Mouse (Mus musculus) NIH3T3 (cell line): ENCODE measurements around the gene Gabpb2.
A peak's percentile ranks its signal among the peaks of the same experiment; 100 is the strongest.
"Not testable (repeated sequence)": the region's sequence is repeated elsewhere in the genome, so short reads cannot be mapped to it uniquely, and the experiment has no call there.

ENCODE experiments used
- DNase-seq: peaks from one replicate; pipeline ENCODE4 v3.0.0-alpha.2; 2012; ENCODE audit warnings: low read depth

Gene Gabpb2

DNA sequence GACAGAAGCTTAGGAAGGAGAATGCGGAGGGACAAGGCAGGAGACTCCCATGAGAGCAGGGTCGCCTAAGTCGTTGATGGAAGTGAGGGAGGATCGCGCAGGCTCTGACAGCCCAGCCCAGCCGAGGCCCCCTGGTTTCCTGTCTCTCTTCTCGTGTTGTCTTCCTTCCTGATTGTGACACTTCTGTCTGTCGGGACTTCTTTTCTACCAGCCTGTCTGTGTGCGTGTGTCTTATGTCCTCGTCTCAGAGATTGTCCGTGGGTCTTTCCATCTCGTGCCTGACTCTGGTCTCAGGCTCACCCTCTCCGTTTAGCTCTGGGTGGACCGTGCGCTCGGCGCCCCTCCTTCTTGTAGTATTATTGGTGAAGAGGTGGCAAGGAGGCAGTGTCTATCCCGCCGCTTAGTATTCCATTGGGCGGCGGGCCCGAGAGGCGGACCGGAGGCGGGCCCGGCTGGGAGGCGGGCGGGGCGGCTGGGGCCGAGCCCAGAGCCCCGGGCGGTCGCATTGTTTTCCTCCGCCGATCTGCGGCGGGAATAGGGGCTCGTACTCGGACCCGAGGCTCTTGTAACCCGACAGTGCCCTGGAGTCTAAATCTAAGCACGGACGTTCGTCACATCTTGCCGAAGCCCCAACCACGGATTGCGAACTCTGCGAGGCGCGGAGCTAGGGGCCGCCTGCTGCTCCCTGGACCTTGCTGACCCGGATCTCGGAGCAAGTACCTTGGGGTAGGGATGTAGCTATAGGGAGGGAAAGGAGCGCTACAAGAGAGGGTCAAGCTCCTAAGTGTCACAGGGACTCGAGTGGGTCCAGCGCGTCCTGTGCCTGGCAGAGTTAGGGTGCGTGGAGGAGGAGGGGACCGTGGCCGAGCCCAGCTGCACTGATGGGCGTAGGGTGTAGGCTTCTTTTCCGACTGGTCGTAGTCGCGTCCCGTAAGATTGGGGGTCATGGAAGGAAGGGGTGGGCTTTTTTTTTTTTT lies 57.4 kb downstream of the Gabpb2 start, which contains the start of gene Sema6c:
Sema6c (plus strand) TSS at position 471 of the 977 bp plus-strand sequence.
- DNase-seq = peak; percentile 94

DNA sequence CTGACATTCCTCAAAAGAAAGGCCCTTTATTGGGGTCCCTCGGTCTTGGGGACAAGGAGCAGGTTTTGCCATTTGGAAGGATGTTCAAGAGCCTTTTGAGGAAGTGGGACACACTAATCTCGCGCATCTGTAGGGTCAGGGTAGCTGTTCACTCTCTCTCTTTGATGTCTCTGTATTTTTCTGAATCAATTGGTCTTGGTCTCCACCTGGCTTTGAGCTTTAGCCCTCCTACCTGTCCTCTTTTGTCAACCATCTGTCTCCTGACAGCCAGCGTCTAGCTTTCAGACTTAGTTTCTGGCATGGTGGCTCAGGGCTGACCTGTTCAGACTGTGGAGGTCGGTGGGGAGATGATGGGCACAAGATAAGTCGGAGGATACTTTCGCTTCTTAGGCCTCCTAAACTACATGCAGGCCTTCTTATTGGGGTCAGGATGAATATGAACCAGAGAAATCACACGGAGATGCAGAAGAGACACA lies 58.2 kb downstream of the Gabpb2 start:
- no peak for DNase-seq

DNA sequence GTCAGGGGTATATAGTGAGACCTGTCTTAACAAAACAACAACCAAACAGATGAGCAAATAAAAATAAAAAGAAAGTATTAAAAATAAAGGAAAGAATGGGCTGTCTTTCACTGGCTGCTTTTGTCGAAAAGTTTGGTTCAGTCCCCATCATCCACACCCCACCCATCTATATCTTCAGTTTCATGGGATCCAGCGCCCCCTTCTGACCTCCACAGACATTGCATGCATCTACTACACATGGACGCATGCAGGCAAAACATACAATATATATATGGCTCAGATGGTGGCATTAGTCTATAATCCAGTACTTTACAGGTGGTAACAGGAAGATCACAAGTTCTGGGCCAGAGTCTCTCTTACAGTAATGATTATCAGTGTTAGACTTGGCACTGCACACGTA lies 63.8 kb downstream of the Gabpb2 start:
- DNase-seq = peak; percentile 66

DNA sequence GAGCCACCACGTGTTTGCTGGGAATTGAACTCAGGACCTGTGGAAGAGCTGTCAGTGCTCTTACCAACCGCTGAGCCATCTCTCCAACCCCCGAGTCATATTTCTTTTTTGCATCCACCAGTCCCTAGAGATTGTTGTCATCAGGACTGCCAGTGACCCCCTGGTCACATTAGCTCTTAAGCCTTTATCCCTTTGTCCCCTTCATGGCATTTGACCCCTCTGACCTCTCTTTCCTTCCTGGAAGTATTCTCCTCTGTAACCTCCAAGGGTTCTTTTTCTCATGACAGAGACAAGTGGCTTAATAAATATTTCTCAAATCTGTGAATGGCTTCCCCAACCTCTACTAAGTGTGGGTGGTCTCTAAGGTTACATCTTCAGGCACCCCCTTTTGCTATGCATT lies 69.8 kb downstream of the Gabpb2 start:
- DNase-seq = no peak

DNA sequence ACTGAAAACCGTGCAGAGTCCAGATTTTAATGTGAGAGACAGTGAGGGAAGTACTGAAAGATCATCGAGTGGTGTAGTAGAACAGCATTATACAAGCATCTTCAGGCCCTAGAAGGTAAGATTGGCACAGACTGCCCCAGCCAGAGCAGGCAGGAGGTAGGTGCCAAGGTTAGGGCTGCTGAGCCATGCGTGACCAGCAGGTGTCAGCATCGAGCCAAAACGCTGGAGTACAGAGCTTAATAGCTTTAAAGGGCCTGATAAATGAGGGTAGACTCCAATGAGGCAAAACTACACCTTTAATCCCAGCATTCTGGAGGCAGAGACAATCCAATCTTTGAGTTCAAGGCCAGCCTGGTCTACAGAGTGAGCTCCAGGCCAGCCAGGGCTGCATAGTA lies 75.1 kb downstream of the Gabpb2 start:
- peak; percentile 89 for DNase-seq

DNA sequence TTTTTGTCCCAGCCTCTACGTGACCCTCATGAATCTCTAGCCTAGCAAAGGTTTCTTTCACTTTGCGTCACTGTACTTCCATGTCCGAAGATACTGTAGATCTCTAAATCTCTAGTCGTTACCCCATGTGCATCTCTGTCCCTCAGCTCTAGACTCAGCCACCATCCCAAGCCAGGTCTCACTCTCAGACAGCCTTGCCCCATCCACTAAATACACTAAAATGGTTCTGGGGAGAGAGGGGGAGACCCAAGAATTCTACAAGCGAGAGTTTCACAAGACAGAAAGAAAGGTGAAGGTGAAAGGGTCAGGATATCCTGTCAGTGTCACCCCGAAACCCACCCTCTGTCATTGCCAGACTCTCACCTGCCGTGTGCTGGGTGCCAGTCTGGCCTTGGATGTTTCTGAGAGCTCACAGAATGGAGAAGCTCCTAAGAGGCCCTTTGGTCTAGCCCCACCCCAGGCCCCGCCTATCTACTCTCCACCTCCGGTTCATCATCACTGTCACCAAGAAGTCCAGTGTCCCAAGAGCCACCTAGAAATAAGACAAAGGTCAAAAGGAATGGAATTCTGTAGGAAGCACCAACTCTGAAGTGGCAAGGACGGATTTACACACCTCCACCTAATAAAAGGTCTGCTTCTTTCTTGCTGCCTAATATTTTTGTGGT lies 75.6 kb downstream of the Gabpb2 start, which contains the start of gene Tnfaip8l2:
Tnfaip8l2 (minus strand) TSS at position 409 of the 665 bp plus-strand sequence.
- no peak for DNase-seq

DNA sequence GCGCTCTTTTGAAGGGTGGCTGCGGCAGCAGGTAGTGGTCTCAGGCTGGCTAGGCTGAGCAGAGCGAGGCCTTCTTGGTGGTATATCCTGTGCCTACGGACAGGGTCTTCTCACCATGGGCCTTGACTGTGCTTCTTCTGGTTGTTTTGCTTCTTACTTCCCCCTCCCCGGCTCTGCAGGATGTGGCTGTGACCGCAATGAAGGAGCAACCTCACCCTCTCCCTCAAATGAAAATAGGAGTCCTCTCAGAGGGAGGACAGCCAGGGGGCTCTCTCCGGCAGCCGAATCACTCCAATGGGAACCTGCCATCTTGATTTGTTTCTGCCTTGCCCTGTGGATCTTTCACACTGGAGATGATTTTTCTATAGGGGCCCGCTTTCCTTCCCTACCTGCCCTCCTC lies 76.2 kb downstream of the Gabpb2 start:
- DNase-seq = no peak

DNA sequence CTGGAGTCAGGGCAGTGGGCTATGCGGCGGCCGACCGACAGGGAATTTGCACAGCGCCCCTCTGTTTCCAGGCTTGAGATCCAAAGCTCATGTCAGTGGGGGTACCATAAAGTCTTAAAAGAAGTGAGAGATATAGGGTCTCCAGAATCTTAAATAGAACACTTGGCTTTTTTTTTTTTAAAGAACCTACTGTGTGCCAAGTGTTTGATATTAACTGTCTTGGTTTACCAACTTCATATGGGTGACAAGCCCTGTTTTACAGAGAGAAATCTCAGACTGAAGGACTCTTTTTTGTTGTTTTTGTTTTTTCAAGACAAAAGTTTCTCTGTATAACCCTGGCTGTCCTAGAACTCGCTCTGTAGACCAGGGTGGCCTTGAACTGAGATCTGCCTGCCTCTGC lies 76.9 kb downstream of the Gabpb2 start:
- no peak for DNase-seq

DNA sequence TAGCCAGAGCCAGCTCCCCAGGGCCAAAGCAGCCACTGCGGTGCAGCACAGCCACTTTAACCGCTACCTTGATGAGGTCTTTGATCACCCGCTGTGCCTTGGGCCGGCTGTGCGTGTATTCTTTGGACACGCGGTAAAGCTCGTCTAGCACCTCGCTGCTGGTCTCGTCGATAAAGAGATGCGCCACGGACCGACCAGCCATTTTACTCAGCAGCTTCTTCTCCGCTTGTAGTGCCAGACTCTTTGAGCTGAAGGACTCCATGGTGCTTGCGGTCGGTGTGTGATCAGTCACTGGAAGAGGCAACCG lies 77.5 kb downstream of the Gabpb2 start:
- DNase-seq = no peak

DNA sequence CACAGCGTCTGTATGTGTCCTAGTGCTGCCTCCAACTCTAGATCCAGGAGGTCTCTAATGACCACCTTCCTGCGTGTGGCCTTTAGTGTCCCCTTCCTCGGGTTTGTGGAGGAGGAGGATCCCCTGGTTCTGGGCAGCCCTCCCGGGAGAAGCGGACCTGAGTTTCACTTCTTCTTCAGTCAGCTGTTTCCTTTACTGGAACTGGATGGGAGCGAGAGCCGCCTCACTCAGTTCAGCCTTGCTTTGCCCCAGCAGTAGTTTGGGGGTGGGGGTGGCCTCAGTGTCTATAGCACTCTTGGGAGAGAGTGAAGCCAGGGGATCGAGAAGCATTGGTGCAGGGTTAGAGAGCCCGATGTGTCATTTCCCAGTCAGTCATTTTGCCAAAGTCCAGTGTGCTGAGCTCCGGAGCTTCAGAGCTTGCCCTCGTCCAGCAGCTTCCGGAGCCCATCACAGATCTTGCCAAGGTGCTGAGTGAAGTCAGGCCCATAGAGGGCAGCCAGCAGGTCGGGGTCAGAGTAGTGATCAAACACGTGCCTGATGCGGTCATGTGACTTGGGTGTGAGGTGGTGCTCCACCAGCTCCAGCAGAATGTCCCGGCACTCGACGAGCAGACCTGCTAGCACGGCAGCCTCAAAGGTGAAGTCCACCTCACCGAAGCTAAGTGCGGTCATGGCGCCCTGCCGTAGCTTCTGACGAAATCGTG lies 78.0 kb downstream of the Gabpb2 start:
- DNase-seq = no peak

DNA sequence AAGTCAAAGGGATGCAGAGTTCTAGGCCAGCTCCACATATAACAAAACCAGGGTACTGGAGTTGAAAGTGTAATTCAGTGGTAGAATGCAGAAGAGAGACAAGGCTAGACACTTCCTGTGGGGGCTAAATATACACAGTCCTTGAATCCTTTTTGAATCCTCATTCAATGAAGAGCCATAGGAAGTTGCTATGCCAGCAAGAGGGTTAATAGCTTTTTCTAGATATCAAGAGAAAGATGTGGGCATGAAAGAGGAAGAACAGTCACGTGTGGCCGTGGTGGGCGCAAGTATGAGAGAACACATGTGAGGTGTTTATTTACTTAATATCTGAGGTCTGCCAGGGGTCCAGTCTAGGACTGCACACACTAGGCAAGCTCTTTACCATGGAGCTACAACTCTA lies 81.4 kb downstream of the Gabpb2 start:
- DNase-seq = no peak

DNA sequence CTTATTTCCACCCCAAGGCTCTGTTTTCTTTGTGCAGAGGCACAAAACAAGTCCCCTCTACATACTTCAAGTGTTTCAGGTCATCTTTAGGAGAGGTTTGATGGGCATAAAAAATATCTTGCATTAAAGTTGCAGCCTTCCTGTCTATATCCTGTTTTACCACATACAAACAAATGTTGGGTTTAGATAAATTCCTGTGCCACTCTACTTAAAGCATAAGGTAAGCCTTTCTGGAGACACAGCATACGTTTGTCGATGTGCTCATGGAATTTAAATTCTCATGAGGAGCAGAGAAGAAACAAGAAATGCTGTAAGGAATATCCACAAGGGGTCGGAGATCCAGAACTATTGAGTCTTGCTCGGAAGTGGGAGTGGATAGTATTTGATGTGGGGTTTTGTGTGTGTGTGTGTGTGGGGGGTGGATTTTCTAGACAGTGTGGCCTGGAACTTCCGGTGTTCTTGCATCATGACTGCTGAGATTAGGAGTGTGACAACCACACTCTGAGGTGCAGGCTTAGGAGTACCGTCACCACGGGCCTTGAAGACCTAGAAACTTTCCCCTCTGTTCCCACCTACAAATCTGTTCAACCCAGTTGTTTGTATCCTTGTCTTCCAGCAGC lies 82.2 kb downstream of the Gabpb2 start:
- no peak for DNase-seq

DNA sequence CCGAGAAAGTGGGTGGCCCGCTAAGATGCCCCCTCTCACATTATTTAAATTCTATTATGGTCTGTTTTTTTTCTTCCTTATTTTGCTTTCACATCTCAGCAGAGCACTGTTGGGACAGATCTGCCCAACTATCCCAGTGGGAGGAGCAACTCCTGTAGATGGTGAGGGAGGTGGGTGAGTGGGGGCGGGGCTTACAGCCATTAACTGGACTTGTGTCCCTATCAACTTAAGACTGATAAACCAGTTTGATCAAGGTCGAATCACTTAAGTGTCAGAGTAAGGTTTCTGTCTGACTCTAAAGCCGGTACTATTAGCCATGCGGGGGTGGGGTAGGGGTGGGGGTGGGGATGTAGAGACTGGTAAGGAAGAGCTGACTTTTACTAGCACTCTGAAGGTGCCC lies 82.7 kb downstream of the Gabpb2 start:
- DNase-seq = peak; percentile 77

DNA sequence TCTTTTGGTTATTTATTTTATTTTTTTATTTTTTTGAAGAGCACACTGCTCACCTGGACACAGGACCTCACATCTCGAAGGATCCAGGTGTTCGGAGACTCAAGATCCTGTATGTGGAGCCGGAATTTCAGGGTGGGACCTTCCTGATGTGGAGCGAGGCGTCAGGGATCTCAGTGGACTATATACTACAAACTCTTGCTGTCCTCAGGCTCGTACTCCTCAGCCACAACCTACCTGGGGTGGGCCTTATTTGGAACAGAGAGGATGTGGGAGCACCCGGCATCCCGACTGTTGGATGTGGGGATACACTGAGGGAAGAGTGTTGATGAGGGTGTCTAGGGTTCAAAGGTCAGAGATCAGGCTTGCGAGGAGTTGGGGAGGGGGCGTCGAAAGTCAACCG lies 83.6 kb downstream of the Gabpb2 start:
- not testable (repeated sequence) for DNase-seq

DNA sequence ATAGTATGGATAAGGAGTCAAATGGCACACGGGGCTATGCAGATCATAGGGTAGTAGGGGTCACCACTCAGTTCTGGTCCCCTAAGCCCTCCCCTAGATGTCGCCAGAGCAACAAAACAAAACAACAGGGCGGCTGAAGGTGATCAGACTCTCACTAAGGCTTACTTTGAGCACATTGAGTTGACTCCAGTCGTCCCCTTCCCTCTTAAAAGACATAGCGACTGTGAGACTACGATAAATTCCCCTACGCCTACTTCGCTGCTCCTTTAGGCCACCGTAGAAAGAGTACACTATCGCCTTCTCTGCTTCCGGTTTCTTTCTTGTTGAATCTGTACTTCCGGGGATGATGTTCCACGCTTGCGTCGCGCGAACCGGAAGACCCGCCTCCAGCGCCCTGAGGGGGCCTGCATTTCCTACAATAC lies 84.0 kb downstream of the Gabpb2 start, which contains the start of the genes Scnm1 and Lysmd1:
Scnm1 (minus strand) TSS at position 332 of the 422 bp plus-strand sequence.
Lysmd1 (plus strand) TSS at position 409 of the 422 bp plus-strand sequence.
- DNase-seq = peak; percentile 93

DNA sequence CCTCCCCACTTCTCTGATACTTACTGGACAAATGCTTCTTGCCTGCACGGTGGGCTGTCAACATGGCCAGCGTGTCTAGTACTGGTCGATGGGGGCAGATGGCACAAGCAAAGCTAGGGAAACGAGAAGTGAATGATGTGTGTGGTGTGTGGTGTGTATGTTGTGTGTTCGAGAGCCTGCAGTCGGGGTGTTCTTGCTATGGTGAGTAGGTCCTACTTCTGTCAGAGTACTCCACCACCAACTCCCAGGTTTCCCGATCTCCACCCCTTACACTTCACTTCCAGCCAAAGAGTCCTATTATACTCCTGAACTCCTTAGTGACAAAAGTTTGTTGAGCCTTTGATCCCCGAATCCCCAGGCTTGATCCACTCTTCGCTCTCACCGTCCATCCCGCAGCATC lies 84.5 kb downstream of the Gabpb2 start:
- DNase-seq = no peak

DNA sequence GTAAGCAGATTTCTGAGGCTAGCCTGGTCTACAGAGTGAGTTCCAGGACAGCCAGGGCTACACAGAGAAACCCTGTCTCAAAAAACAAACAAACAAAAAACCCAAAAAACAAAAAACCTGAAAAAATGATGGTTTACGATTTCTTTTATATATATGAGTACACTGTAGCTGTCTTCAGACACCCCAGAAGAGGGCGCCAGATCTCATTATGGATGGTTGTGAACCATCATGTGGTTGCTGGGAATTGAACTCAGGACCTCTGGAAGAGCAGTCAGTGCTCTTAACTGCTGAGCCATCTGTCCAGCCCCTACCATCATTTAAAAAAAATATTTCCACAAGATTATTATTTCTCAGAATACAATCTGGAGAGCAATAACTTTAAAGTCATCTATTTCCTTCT lies 85.3 kb downstream of the Gabpb2 start:
- not testable (repeated sequence) for DNase-seq
